Mouse (Mus musculus) embryo, embryonic 10.5 days (tissue): ENCODE results near the gene Gm20867.
"Not testable (repeated sequence)": the region's sequence is repeated elsewhere in the genome, so short reads cannot be mapped to it uniquely, and the experiment has no call there.

Experiments used
- DNase-seq: peaks from one replicate; pipeline ENCODE4 v3.0.0-alpha.2; 2015; ENCODE audit warnings: low spot score

Gene Gm20867

DNA sequence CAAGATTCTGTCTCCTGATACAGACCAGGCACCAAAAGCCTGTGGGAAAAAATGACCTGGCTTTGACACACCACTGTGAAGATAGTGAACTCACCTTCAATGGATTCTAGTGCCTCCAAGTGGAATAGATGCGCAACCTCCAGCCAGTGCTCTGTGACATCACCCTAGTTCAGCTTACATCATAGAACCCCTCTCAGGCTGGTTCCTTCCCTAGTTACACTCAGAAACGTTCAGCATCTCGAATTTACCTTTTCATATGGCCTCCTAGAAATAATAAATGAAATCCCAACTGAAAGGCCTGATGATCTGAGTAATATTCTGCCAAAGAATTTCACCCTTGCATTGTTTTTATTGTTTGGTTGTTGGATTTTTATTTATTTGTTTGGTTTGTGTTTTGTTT is at the start of gene Gm20867:
TSS of gene Gm20867 (minus strand) at position 101 of the 400 bp plus-strand sequence.
- not testable (repeated sequence) for DNase-seq
